Mouse (Mus musculus) stomach, postnatal 0 days (tissue): ENCODE results near the gene Lrp6.

Experiments used
- CTCF ChIP-seq: IDR thresholded peaks from 2 replicates; pipeline ENCODE4 v1.5.1; 2016; ENCODE audit warnings: antibody characterized with exemption, low read depth, mild to moderate bottlenecking, moderate library complexity
- EP300 ChIP-seq: optimal IDR thresholded peaks from 2 replicates; pipeline ENCODE3; 2016; ENCODE audit warnings: antibody characterized with exemption

DNA sequence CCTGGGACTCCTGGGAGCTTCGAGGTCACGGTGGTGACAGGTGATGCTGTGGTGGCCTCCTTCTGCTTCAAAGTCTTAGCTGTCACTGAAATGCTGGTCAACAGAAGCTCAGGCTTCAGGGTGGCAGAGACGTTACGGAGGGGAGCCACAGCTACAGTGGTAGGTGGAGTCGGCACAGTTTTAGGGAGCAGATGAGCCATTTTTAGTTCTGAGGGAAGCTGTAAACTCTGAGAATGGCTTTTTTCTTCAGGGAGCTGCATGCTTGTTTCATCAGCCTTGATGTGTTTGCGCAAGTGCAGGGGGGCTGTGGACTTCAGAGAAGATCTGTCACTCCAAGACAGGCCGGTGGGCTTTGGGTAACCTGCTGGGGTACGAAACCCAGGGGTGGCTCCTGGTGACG lies 43.6 kb upstream of the Lrp6 start:
- TF ChIP-seq CTCF (no peak), EP300 (no peak)
